Mouse (Mus musculus): ENCODE results near the gene Shc4. TPM values are rescaled to one million over a fixed set of nuclear protein-coding genes. Genes with fewer than 3 reads are reported as not detected.

Shc4 gene
- total RNA-seq, 4 experiments from 2014 or later: 4.5 to 5.7 (median 5.4) TPM

DNA sequence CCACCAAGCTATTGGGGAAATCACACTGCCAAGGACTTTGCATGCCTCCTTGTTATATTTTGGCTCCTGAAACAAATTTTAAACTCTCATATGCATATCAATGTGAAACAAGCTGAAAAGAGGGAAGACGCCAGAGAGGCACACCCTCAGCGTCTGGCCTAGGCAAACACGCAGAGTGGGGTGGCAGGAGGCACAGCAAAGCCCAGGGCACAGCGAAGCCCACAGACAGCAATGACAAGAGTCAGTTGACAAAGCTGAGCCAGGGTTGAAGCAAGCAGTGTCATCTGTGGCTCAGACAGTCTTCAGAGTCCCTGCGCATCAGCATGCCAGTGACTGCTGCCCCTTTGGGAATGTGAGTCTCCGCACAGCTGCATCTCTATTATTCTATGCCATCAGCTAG is 79.0 kb downstream of the Shc4 start:
- no peak for DNase-seq (ENCODE audit: low spot score in 2 of 2)

DNA sequence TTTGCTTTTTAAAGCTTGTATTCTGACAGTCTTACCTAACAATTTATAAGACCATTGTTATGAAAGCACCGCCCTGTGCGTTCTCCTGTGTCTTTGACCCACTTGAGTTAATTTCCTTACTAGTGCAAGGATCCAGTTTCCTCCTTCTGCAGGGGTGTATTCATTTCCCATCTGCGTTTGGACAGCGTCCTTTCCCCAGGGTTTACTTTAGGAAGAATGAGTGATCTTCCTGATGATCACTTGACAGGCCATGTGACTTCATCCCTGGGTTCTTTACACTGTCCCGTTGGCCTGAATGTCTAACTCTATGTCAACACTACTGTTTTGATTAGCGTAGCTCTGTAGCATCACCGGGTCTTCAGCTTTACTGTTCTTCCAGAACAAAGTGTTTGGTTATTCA is 86.6 kb downstream of the Shc4 start:
- no peak for DNase-seq (ENCODE audit: low spot score in 2 of 2)

DNA sequence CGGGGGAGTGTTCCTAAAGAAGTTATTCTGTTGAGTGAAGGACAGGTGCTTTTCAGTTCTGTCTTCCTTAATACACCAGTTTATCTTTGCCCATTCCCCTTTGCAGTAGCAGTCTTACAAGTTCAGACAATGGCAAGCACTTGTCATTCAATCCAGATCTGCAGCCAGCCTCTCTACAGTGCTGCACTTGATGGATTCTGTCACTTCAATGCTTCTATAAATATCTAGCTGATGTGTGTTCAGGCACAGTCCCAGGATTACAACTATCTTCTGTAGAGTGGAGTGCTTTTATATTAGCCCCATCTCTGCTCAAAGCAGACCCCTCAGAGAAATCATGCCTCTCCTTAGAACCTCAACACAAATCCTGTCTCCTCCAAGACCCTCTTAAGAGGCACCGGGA is 93.9 kb downstream of the Shc4 start:
- DNase-seq (ENCODE audit: low spot score in 2 of 2): no peak

DNA sequence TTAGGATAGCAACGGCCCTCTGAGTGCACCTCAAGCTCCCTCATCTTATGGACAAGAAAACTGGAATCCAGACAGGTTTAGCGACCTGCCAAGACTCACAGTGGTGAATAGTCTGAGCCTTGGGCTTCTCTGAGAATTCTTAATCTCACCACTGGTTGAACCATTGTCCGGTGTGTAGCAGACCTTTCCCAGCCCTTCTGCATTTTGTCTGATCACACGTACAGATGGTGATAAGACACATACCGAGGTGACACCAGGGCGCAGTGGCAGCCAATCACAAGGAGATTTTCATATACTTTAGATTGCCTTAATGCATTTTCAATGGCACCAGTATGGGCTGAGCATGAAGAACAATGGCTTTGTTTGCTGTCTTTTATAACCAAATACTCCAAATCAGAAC is 95.5 kb downstream of the Shc4 start:
- no peak for DNase-seq (ENCODE audit: low spot score in 2 of 2)

DNA sequence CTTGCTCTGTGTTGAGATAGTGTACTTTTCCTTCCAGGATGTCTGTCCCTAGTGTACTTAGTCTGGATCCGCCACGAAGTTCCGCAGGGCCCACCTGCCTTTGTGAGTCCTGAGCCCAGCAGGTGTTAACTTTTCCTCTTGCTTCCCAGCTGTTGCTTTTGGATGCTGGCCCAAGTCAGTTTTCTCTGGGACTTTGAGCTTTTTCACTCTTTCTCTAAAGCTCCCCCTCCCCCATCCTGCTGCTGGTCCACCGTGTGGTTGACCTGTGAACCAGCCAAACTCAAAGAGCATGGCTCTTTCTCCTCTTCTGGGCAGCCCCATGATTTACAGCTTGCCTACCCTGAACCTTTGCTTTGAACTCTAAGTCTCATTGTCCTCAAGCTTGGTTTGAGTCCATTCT is 97.4 kb downstream of the Shc4 start:
- DNase-seq (ENCODE audit: low spot score in 2 of 2): no peak

DNA sequence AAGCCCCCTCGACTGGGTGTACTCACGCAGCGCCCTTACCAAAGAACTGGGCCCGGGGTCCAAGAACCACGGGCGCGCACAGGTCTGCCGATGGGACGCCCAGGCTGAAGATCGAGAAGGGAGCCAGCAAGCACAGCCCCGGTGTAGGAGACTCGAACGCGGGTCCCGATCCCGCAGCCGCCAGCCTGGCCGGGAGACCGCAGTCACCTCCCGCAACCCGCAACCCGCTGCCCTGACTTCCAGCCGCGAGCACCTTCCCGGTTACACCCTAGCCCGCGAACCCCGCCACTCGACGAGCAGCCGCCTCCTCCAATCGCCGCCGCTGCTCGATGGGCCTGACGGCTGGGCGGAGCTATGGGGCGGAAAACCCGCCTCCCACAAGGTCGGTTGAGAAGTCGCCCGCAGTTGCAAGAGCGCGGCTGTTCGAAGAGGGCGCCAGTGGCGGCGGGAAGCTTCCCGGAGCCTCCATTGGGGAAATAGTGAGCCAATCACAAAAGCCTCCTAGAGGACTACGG is 99.1 kb downstream of the Shc4 start, which contains the start of gene Cep152:
Cep152 (minus strand) TSS at position 277 of the 515 bp plus-strand sequence.
- peak; percentile 94 to 96 for DNase-seq (ENCODE audit: low spot score in 2 of 2)

DNA sequence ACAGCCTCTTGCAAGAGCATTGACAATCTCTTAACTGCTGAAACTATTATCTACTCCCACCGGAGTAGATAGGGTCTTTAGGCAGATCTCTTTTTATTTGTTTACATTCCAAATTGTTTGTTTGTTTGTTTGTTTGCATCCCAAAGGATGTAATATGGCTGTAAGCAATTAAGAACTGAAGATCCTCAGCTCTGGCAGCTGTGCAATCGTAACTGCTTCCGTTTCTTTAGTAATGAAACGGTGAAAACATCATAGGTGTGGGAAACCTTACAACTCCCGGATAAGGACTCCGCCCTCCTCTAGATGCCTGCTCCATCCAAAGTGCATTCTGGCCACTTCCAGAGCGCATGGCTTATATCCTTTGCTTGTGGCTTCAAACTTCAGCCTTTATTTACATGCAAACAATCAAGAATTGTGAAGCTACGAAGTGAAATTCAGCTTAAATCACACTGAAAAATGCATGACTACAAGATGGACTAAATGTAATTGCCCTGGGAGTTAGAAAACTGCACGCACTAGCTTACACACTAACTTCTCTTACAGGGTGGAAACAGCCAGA is 99.7 kb downstream of the Shc4 start:
- DNase-seq (ENCODE audit: low spot score in 2 of 2): no peak

DNA sequence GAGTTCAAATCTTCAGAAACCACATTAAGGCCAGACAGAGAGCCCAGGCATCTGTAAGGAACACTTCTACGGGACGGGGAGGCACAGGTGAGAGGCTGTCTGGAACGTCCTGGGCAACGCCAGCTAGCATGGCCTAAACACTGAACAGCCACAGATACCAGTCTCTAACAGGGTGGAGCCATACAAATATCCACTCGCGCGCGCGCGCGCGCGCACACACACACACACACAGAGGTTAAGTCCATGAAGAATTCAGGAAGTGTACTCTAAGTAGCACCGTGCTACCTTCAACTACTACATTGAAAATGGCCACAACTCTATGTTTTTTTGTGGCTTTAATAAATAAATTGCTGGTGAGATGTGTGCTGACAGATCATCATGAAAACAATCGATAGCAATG is 100.7 kb downstream of the Shc4 start:
- DNase-seq (ENCODE audit: low spot score in 2 of 2): no peak

DNA sequence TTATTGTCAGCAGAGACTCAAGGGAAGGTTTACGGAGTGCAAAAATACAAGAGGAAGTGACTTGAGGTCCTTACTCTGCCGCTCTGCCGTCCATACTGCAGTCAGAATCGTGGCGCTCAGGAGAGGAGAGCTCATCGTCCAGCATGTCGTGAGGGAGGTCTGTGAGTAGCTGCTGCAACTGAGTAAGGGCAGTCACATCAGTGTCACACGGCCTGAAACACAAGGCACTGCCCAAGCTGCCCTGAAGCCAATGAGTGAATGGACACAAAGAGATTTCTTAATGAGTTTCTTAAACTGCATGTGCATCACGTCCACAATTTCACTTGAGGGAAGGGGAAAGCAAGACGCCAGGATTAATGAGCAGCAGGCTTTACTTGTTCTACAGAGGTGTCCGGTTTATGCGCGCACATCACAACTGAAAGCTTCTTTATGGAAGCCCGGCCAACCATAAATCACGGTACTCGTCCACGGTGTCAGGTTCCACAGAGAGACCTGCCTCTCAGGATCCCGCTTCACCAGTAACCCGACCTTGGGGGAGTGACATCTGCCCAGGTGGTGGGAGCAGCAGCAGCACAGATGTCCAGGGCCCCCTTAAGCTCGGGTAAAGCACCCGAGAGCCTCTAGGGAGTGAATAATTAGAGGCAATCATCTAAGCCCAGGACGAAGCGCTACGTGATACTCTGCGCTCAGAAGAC is 103.6 kb downstream of the Shc4 start:
- no peak for DNase-seq (ENCODE audit: low spot score in 2 of 2)

DNA sequence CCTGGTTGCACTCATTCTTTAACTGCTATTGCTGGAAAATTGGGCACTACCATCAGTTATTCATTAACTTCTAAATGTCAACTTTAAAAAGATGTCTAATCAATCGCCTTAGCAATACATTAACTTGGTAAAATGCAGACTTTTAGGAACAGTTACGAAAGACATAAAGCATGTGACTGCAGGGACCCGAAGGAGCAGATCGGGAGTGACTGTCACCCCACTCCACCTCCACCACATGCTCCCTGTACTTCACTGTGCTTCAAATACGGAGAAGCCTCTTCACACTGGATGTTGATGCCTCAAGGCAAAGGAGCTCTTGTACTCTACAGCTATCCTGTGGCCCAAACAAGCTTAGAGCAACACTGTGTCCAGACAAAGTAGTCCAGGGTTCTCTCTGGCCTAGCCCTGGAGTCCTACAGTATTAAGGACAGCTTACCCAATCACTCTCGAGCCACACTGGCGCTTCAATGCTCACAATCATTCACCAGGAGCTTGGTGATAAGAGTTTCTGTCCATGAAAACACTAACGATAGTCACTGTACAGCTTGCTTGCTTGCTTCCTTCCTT is 108.0 kb downstream of the Shc4 start:
- DNase-seq (ENCODE audit: low spot score in 2 of 2): no peak

DNA sequence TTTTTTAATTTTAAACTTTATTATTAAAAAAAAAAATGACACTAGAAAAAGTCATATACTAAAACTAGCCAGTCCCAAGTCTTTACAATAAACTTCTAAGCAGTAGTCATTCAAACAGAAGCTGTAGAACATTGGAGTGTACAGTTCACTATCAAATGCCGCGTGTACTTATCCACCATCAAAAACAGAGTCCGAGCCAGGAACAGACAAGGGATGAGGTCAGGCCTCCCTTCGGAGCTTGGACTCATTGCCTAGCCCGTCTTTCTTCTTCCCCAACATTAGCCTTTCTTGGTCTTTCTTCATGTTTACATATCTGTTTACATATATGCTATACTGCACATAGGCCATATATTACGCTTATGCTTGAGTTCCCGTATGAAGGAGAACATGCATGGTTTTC is 108.5 kb downstream of the Shc4 start:
- no peak for DNase-seq (ENCODE audit: low spot score in 2 of 2)

DNA sequence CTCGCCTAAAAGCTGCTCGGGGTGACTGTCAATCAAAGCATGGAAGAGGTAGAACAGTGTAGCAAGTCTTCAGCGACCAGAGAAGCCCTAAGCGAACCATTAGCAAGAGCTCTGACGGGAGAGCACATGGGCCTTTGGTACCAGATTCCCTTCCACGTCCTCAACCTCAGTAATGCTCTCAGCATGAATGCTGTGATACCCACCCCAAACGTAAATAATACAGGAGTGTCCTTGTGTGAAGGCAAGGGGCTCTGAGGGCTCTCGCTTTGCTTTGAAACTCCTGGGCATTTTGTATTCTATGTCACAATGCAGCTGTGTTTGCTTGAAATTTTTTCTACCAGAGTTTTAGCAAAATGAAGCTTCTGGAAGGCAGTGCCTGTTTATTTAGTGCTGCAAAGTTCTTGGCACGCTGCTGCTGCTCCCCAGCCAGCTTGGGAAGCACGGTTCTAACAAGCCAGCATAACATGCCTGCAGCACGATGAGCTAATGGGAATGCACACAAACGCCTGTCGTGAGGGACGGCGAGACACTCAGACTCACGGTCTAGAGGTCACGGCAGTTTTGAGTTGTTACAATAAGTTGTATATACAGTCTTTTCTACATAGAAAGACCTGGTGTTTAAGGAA is 117.6 kb downstream of the Shc4 start:
- DNase-seq (ENCODE audit: low spot score in 2 of 2): peak in 1 of 2 experiments; percentile 23

DNA sequence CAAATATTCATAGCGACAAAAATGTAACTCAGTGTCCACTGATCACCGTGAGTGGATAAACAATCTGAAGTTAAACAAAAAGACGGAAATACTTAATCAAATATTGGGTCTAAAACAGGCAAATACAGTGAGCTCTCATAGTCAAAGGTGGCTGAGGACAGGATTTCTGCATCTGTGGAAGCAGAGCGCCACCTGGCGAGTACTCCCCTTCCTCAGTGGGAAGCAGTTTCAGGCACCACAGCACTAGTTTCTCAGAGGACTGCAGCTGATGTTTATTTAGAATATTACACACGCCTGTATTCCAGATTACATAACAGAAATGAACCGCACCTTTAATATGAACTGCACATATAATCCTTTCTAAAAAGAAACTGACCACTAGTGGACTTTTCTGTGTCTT is 119.3 kb downstream of the Shc4 start:
- no peak for DNase-seq (ENCODE audit: low spot score in 2 of 2)

DNA sequence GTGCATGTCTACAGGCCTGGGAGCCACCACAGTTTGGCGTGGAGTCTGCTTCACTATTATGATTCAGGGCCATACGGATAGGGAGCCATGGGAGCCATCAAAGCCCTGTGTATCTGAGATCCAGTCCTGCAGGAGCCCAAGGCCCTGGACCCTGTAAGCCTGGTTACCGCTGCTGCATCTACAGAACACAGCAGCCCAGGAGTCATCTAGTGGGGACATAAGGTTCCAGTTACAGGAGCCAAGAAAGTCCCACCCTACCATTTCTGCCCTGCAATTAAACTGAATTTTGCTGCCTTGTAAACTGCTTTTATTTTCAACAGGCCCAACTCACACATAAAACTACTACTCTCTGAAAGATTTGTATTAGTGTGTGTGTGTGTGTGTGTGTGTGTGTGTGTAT is 121.0 kb downstream of the Shc4 start:
- no peak for DNase-seq (ENCODE audit: low spot score in 2 of 2)

DNA sequence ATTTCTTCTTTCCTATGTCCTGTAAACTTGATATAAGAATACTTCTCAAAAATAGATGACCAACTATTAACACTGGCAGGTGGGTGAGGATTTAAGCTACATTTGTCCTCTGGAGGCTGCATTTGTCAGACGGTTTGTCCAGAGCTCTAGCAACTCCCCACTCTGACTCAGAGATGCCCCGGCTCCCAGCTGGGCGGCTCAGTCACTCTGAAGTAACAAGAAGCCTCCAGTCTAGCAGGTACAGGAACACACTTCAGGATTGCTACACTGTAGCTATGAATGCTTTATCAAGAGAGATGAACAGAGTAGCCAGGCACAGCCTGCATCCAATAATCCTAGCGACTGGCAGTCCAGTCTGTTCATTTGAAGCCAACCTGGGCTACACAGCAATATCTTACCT is 125.0 kb downstream of the Shc4 start:
- no peak for DNase-seq (ENCODE audit: low spot score in 2 of 2)

DNA sequence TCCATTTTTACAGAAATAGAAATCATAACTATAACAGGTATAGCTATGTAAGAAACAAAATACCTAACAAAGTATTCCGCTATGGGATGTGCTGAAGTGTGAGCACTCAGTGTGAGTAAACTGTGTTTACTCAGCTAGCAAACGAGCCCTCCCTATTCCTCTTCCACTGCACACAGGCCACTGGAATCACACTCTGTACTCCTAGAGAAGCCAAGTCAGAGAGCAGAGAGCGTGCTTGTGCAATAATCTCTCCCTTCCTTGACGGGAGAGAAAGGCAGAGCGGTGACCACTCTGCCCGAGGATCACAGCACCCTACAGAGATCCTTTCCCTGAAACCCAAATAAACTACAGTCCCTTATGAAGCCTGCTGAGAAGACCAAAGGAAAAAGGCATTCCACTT is 125.7 kb downstream of the Shc4 start:
- DNase-seq (ENCODE audit: low spot score in 2 of 2): no peak

DNA sequence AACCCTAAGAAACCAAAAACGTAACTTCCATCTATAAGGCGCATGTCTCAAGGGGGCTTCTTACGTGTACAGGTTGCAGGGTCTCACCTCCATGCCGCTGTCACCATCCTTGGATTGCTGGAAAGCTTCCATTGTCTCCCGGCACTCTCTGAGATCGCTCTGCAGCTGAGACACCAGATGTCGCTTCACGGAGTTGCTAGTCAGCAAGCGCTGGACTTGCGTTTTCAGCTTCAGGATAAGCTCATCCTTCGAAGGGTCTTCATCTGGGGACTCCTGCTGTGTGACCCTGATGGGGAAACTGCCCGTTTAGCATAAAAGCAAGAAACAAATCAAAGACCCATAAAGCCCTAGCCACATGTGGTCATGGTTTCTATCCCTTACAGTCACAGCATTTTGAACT is 129.2 kb downstream of the Shc4 start:
- DNase-seq (ENCODE audit: low spot score in 2 of 2): no peak

DNA sequence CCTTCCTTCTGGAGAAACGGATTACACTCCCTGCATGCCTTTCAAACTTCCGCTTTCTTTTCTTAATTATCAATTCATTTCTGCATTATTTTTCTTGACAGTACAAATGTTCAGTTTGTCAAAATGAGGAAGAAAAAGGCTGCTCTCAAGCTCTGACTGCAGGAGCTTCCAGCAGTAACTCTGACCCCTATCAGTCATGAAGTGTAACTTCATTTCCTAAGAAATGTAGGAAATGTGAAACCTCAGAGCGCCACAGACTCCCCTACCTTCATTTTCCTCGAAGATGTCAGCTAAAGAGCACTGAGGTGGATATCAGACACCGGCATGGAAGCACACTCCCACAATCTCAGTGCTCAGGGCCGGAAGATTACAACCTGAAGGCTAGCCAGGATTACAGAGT is 129.9 kb downstream of the Shc4 start:
- DNase-seq (ENCODE audit: low spot score in 2 of 2): no peak

DNA sequence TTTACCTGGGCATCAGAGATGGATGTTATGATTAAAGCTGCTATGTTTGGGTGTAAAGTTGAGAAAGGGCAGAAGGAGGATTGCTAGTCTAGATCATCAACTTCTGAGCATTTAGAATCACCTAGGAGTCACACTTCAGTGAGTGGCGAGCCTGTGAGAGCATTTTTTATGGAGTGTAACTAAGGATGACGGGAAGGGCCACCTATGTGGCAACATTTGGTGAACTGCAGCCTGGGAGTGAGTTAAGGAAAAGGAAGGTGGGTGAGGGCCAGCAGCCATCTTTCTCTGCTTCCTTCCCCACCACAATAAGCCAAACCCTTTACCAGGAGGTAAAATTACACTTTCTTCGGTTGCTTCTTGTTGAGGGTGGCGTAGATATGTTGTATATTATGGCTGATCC is 132.1 kb downstream of the Shc4 start:
- DNase-seq (ENCODE audit: low spot score in 2 of 2): no peak

DNA sequence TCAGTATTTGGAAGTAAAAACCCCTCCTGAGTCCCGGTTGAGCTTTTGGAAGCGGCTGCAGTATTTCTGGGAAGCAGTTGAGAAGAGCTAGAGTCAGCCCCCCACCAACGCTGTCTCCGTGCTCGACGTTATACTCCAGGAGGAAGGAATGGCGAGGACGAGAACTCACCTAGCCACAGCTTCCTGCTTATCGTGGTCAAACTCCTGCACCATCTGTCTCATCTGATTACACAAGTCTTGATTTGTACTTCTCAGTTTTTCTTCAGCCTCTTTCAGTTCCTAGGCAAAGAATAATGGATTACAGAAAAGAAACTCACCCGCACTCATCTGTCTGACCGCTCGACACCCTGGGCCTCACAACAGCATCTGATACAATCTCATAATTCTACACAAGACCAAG is 134.7 kb downstream of the Shc4 start:
- DNase-seq (ENCODE audit: low spot score in 2 of 2): no peak

DNA sequence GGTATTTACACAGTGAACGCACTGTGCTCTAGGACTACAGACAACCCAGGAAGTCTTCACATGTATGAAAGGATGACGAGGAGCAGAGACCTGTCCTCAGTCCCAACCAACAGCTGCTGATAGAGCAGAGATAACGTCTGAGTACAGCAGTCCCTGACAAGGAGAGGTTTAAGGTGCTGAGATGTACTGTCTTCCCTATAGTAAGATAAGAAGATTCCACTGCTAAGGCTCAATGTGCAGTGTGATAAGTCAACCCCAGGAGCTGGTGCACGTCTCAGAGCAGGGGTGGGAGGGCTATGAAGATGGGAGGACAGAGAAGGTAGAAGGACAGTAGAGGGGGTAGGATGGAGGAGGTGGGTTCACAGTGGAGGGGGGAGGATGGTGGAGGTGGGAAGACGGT is 142.9 kb downstream of the Shc4 start:
- DNase-seq (ENCODE audit: low spot score in 2 of 2): no peak

DNA sequence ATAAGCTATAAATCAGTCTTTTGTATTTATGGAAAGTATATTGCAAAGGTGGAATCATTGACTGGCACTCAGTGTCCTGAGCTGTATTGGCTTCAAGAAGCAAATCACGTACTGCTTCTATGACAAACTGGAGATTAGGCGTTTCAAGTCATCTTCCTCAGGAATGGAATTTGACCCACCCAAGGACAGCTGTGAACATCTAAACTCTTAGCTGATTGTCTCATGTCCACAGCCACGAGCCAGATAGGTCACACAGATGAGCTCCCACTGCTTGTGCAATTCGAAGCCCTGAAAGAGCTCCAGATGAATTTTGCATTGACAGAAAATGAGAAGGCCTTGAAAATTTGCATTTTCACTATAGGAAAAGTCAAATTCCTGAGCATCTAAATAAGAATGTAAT is 146.3 kb downstream of the Shc4 start:
- DNase-seq (ENCODE audit: low spot score in 2 of 2): no peak

Data from left cerebral cortex, adult 8-10 months (tissue).